Mouse (Mus musculus) stomach, postnatal 0 days (tissue): ENCODE results near the gene Zfp536.

Source experiments
- CTCF ChIP-seq: IDR thresholded peaks from 2 replicates; pipeline ENCODE4 v1.5.1; 2016; ENCODE audit warnings: antibody characterized with exemption, low read depth, mild to moderate bottlenecking, moderate library complexity
- EP300 ChIP-seq: optimal IDR thresholded peaks from 2 replicates; pipeline ENCODE3; 2016; ENCODE audit warnings: antibody characterized with exemption

DNA sequence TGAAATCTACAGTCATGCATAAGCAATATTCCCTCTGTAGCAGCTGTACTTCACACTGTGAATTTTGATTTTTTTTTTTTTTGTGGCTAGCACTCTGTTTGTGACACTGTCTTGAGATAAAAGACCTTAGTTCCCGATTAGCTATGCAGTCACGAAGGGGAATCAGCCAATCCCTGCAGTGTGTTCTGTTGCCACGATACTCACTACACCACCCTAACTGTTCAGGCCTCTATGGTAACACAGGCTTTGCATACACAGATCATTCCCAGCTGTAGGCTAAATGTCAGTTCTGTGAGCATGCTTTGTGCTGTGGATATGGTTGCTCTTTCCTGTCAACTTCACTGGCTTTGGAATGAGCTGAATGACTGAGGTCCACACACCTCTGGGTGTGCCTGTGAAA is 325.9 kb downstream of the Zfp536 start:
- no peak for TF ChIP-seq CTCF
- no peak for TF ChIP-seq EP300
